In genomic region chr14:54421014-54421413, GRCm38 (mm10) we compare ENCODE assay signal across 20 mouse cellular contexts. TPM values are rescaled to one million over a fixed set of nuclear protein-coding genes. Genes with fewer than 3 reads are reported as not detected.
DNase-seq lines count a peak whose midpoint lies in the region; ATAC-seq and TF ChIP-seq lines count a peak whose summit lies in the region.
"Had no signal": no experiment of that assay in that cellular context is flagged by ENCODE, and none has a peak within 500 bp of the region (broad histone marks: within the 10 kb centered on the region; RNA-seq: fewer than 3 reads in every experiment).

No protein-coding gene starts in this region.

- no peak for TF ChIP-seq RAD21 in MEL (IDR thresholded peaks at IDR 0.05; ENCODE audit: low read depth, low read length)

- no peak overlapping the region for H3K4me3 ChIP-seq in MEL (ENCODE audit: control insufficient read depth in 1 of 2, insufficient read depth in 1 of 2, low read depth in 2 of 2, low read length in 2 of 2)
- H3K4me3 ChIP-seq in limb, embryonic 10.5 days = no peak overlapping the region
- no peak overlapping the region for H3K4me3 ChIP-seq in hindbrain, embryonic 16.5 days (ENCODE audit: low read length)
- H3K4me3 ChIP-seq: embryonic facial prominence, embryonic 12.5 days; forebrain, embryonic 15.5 days; hindbrain, embryonic 10.5 days; intestine, embryonic 15.5 days had no signal

- no peak for TF ChIP-seq POLR2A in MEL (IDR thresholded peaks at IDR 0.05; ENCODE audit: control insufficient read depth in 1 of 2, insufficient read depth in 1 of 2, low read depth in 1 of 2, low read length in 2 of 2, poor library complexity in 1 of 2)

- TF ChIP-seq CTCF in MEL (IDR thresholded peaks at IDR 0.05 in 2 of 3, conservative IDR thresholded peaks at IDR 0.05 in 1 of 3; ENCODE audit: control insufficient read depth in 1 of 3, insufficient read depth in 1 of 3, low read depth in 2 of 3, low read length in 3 of 3, poor library complexity in 1 of 3, severe bottlenecking in 1 of 3) = no peak

- DNase-seq in heart, adult 11 months = peak; percentile 70
- DNase-seq in heart, adult 18-20 months = no peak
- DNase-seq in MEL (ENCODE audit: low read depth, low spot score) (peak; percentile 15), adipocyte (ENCODE audit: low spot score) (peak; percentile 22)
- DNase-seq in limb, embryonic 10.5 days (ENCODE audit: low spot score) = peak; percentile 58
- no peak for DNase-seq in cerebellum, postnatal 10 days
- DNase-seq in gastrocnemius, adult 18-20 months (ENCODE audit: low spot score) = no peak
- DNase-seq: adrenal gland, postnatal 14 days; cerebellum, adult 18-20 months; cerebellum, adult 9-11 months; gastrocnemius, postnatal 14 days; kidney, adult 18-20 months had no signal

- no peak overlapping the region for H3K9ac ChIP-seq in MEL (ENCODE audit: control insufficient read depth, low read depth, low read length, poor library complexity, severe bottlenecking)
- no peak overlapping the region for H3K9ac ChIP-seq in hindbrain, embryonic 16.5 days (ENCODE audit: low read depth, low read length)
- H3K9ac ChIP-seq: embryonic facial prominence, embryonic 12.5 days; forebrain, embryonic 15.5 days; intestine, embryonic 15.5 days had no signal

- TF ChIP-seq EP300 in MEL (IDR thresholded peaks at IDR 0.05; ENCODE audit: low read depth in 1 of 2, low read length in 2 of 2) = no peak

- 52% methylated on average over 2 of the region's 2 CpGs for WGBS in limb, embryonic 10.5 days
- 80% methylated on average over 2 of the region's 2 CpGs for WGBS in hindbrain, embryonic 16.5 days

- no peak overlapping the region for H3K27ac ChIP-seq in MEL (ENCODE audit: control insufficient read depth, low read depth, low read length)
- H3K27ac ChIP-seq in limb, embryonic 10.5 days = no peak overlapping the region
- no peak overlapping the region for H3K27ac ChIP-seq in hindbrain, embryonic 16.5 days (ENCODE audit: low read depth, low read length)
- H3K27ac ChIP-seq: embryonic facial prominence, embryonic 12.5 days; forebrain, embryonic 15.5 days; hindbrain, embryonic 10.5 days; intestine, embryonic 15.5 days had no signal

- H3K4me2 ChIP-seq in hindbrain, embryonic 16.5 days (ENCODE audit: low read length) = no peak overlapping the region
- H3K4me2 ChIP-seq: embryonic facial prominence, embryonic 12.5 days; forebrain, embryonic 15.5 days; heart, embryonic 11.5 days; intestine, embryonic 15.5 days had no signal

- peaks cover 8 to 27% of the 10 kb centered on the region in 2 experiments for H3K4me1 ChIP-seq in MEL (ENCODE audit: control insufficient read depth in 1 of 2, insufficient read depth in 2 of 2, low read length in 2 of 2)
- H3K4me1 ChIP-seq in limb, embryonic 10.5 days = peaks cover 8% of the 10 kb centered on the region
- peaks cover 2% of the 10 kb centered on the region; the same call in 1 of the 2 replicates for H3K4me1 ChIP-seq in hindbrain, embryonic 16.5 days (ENCODE audit: control insufficient read depth, insufficient read depth, low read depth, low read length)

- H3K79me2 ChIP-seq in MEL (ENCODE audit: control insufficient read depth, insufficient read depth, low read length, poor library complexity) = peaks cover 13% of the 10 kb centered on the region

- peaks cover 0 to 26% of the 10 kb centered on the region in 2 experiments; a peak in 2 of 4 replicates for H3K36me3 ChIP-seq in MEL (ENCODE audit: control insufficient read depth in 1 of 2, insufficient read depth in 2 of 2, low read length in 2 of 2)
- no peaks in the 10 kb centered on the region for H3K36me3 ChIP-seq in limb, embryonic 10.5 days
- H3K36me3 ChIP-seq in hindbrain, embryonic 16.5 days (ENCODE audit: control insufficient read depth, insufficient read depth, low read length) = no peaks in the 10 kb centered on the region
- H3K36me3 ChIP-seq: embryonic facial prominence, embryonic 12.5 days; forebrain, embryonic 15.5 days; hindbrain, embryonic 10.5 days; intestine, embryonic 15.5 days had no signal

- no peaks in the 10 kb centered on the region for H3K27me3 ChIP-seq in MEL (ENCODE audit: control insufficient read depth in 1 of 2, insufficient read depth in 2 of 2, low read length in 2 of 2)
- H3K27me3 ChIP-seq in limb, embryonic 10.5 days (ENCODE audit: low read depth, poor library complexity, severe bottlenecking) = peaks cover 17% of the 10 kb centered on the region
- H3K27me3 ChIP-seq in hindbrain, embryonic 16.5 days (replicated peaks; ENCODE audit: control insufficient read depth, insufficient read depth, low read length) = peaks cover 5% of the 10 kb centered on the region; the same call in 1 of the 2 replicates
- H3K27me3 ChIP-seq: intestine, embryonic 15.5 days had no signal

- H3K9me3 ChIP-seq in MEL (replicated peaks; ENCODE audit: insufficient read depth, low read length) = no peaks in the 10 kb centered on the region
- H3K9me3 ChIP-seq in limb, embryonic 10.5 days (replicated peaks) = no peaks in the 10 kb centered on the region
- no peaks in the 10 kb centered on the region for H3K9me3 ChIP-seq in hindbrain, embryonic 16.5 days (ENCODE audit: control insufficient read depth, low read length)
- H3K9me3 ChIP-seq: embryonic facial prominence, embryonic 12.5 days; forebrain, embryonic 15.5 days; hindbrain, embryonic 10.5 days; intestine, embryonic 15.5 days had no signal

- no peak; the same call in 1 of the 2 replicates for ATAC-seq in hindbrain, embryonic 16.5 days
- ATAC-seq: forebrain, embryonic 15.5 days; intestine, embryonic 15.5 days had no signal

TF ChIP-seq in MEL, 35 proteins besides CTCF, POLR2A, EP300 and RAD21 (continues in another document):
- no peak for TF ChIP-seq USF1 (IDR thresholded peaks at IDR 0.05; ENCODE audit: low read depth, low read length)
- no peak for TF ChIP-seq KAT2A (conservative IDR thresholded peaks at IDR 0.05; ENCODE audit: low read depth, low read length)
- no peak for TF ChIP-seq HCFC1 (IDR thresholded peaks at IDR 0.05; ENCODE audit: low read depth, low read length)
- TF ChIP-seq POLR2AphosphoS2 (IDR thresholded peaks at IDR 0.05; ENCODE audit: low read length) = no peak
- TF ChIP-seq TBP (IDR thresholded peaks at IDR 0.05; ENCODE audit: low read depth, low read length) = no peak
- no peak for TF ChIP-seq ZMIZ1 (IDR thresholded peaks at IDR 0.05; ENCODE audit: low read depth, low read length)
- no peak for TF ChIP-seq UBTF (IDR thresholded peaks at IDR 0.05; ENCODE audit: borderline replicate concordance, insufficient read depth, low read depth, low read length)
- TF ChIP-seq E2F4 (IDR thresholded peaks at IDR 0.05; ENCODE audit: borderline replicate concordance, low read depth, low read length) = no peak
- TF ChIP-seq ZKSCAN1 (IDR thresholded peaks at IDR 0.05; ENCODE audit: low read depth, low read length) = no peak
- no peak for TF ChIP-seq GATA1 (IDR thresholded peaks at IDR 0.05; ENCODE audit: low read depth, low read length)
- TF ChIP-seq MXI1 (IDR thresholded peaks at IDR 0.05; ENCODE audit: low read depth, low read length) = no peak
- TF ChIP-seq ZC3H11A (IDR thresholded peaks at IDR 0.05; ENCODE audit: low read depth, low read length) = no peak
- TF ChIP-seq MYB (IDR thresholded peaks at IDR 0.05; ENCODE audit: low read depth, low read length) = no peak

RNA-seq across cellular contexts. Expression of gene Slc7a7, which starts 3.4 kb away (rescaled TPM):
- total RNA-seq in heart, adult 18-20 months (2021) = 1 to 10 TPM; 4.8 to 6.5 TPM
- 20.1 and 42.4 TPM in 2 replicates for total RNA-seq in MEL (2012; rRNA removed)
- polyA plus RNA-seq in MEL (2012; ENCODE audit: insufficient read depth in 1 of 2, insufficient read length in 2 of 2, low read depth in 1 of 2, low replicate concordance in 2 of 2, missing spikeins in 1 of 2) = 10 to 100 TPM in 1 of 2 experiments, not detected in 1; 65.6 TPM
- 2.3 and 3.1 TPM in 2 replicates for polyA plus RNA-seq in limb, embryonic 10.5 days (2016; fragmentation: Nextera tagmentation; extraction: Ambion mirVana)
- total RNA-seq in gastrocnemius, adult 18-20 months (2021) = under 1 TPM; 0.52 to 0.73 TPM
- polyA plus RNA-seq in hindbrain, embryonic 16.5 days (2015; fragmentation: Nextera tagmentation; extraction: Ambion mirVana) = 4.9 and 5.9 TPM in 2 replicates

RNA-seq across cellular contexts. Expression of gene Mrpl52, which starts 5.7 kb away (rescaled TPM):
- total RNA-seq in heart, adult 18-20 months (2021) = 100 to 1,000 TPM; 122 to 150 TPM
- total RNA-seq in MEL (2012; rRNA removed) = 473 and 532 TPM in 2 replicates
- 100 to 1,000 TPM in 1 of 2 experiments, not detected in 1; 469 TPM for polyA plus RNA-seq in MEL (2012; ENCODE audit: insufficient read depth in 1 of 2, insufficient read length in 2 of 2, low read depth in 1 of 2, low replicate concordance in 2 of 2, missing spikeins in 1 of 2)
- 198 and 219 TPM in 2 replicates for polyA plus RNA-seq in limb, embryonic 10.5 days (2016; fragmentation: Nextera tagmentation; extraction: Ambion mirVana)
- total RNA-seq in gastrocnemius, adult 18-20 months (2021) = 100 to 1,000 TPM in 1 of 2 experiments, 10 to 100 TPM in 1; 100.0 to 110 TPM
- polyA plus RNA-seq in hindbrain, embryonic 16.5 days (2015; fragmentation: Nextera tagmentation; extraction: Ambion mirVana) = 218 and 228 TPM in 2 replicates

RNA-seq across cellular contexts. Expression of gene Mmp14, which starts 10.4 kb away (rescaled TPM):
- total RNA-seq in heart, adult 18-20 months (2021) = 10 to 100 TPM; 12.4 to 15.3 TPM
- 19.4 and 20.1 TPM in 2 replicates for total RNA-seq in MEL (2012; rRNA removed)
- polyA plus RNA-seq in MEL (2012; ENCODE audit: insufficient read depth in 1 of 2, insufficient read length in 2 of 2, low read depth in 1 of 2, low replicate concordance in 2 of 2, missing spikeins in 1 of 2) = 10 to 100 TPM in 1 of 2 experiments, not detected in 1; 29.9 TPM
- 68.3 and 84.7 TPM in 2 replicates for polyA plus RNA-seq in limb, embryonic 10.5 days (2016; fragmentation: Nextera tagmentation; extraction: Ambion mirVana)
- total RNA-seq in gastrocnemius, adult 18-20 months (2021) = 10 to 100 TPM in 1 of 2 experiments, 1 to 10 TPM in 1; 7.3 to 10.6 TPM
- 45.1 and 56.1 TPM in 2 replicates for polyA plus RNA-seq in hindbrain, embryonic 16.5 days (2015; fragmentation: Nextera tagmentation; extraction: Ambion mirVana)
- total RNA-seq: granulocyte monocyte progenitor cell, adult 5-6 weeks had no signal

RNA-seq across cellular contexts. Expression of gene Lrp10, which starts 42.9 kb away (rescaled TPM):
- total RNA-seq in heart, adult 18-20 months (2021) = 10 to 100 TPM; 40.0 to 47.8 TPM
- total RNA-seq in MEL (2012; rRNA removed) = 53.6 and 55.4 TPM in 2 replicates
- 100 to 1,000 TPM in 1 of 2 experiments, not detected in 1; 110 TPM for polyA plus RNA-seq in MEL (2012; ENCODE audit: insufficient read depth in 1 of 2, insufficient read length in 2 of 2, low read depth in 1 of 2, low replicate concordance in 2 of 2, missing spikeins in 1 of 2)
- polyA plus RNA-seq in limb, embryonic 10.5 days (2016; fragmentation: Nextera tagmentation; extraction: Ambion mirVana) = 23.9 and 24.4 TPM in 2 replicates
- total RNA-seq in gastrocnemius, adult 18-20 months (2021) = 10 to 100 TPM; 28.5 to 31.2 TPM
- polyA plus RNA-seq in hindbrain, embryonic 16.5 days (2015; fragmentation: Nextera tagmentation; extraction: Ambion mirVana) = 31.4 and 35.6 TPM in 2 replicates

RNA-seq across cellular contexts. Expression of gene Rem2, which starts 54.9 kb away (rescaled TPM):
- total RNA-seq in heart, adult 18-20 months (2021) = not detected
- total RNA-seq in MEL (2012; rRNA removed) = 28.6 and 38.8 TPM in 2 replicates
- 1 to 10 TPM in 1 of 2 experiments, not detected in 1; 4.8 TPM for polyA plus RNA-seq in MEL (2012; ENCODE audit: insufficient read depth in 1 of 2, insufficient read length in 2 of 2, low read depth in 1 of 2, low replicate concordance in 2 of 2, missing spikeins in 1 of 2)
- polyA plus RNA-seq in limb, embryonic 10.5 days (2016; fragmentation: Nextera tagmentation; extraction: Ambion mirVana) = 3.6 and 5.3 TPM in 2 replicates
- not detected for total RNA-seq in gastrocnemius, adult 18-20 months (2021)
- polyA plus RNA-seq in hindbrain, embryonic 16.5 days (2015; fragmentation: Nextera tagmentation; extraction: Ambion mirVana) = 38.5 and 39.5 TPM in 2 replicates
- total RNA-seq: gastrocnemius, postnatal 14 days; granulocyte monocyte progenitor cell, adult 5-6 weeks; heart, postnatal 25 days had no signal

Comparison
In these comparisons a context has a peak if more than half of its experiments do, and no peak if none do; other contexts are left out.
1. DNase-seq: peak in heart, adult 11 months (single experiment), MEL (single experiment), adipocyte (single experiment) and limb, embryonic 10.5 days (single experiment); none in heart, adult 18-20 months (0 of 2), cerebellum, postnatal 10 days (0 of 2) and gastrocnemius, adult 18-20 months (single experiment).